Mouse (Mus musculus) E14TG2a.4 (cell line): ENCODE measurements around the gene Fbxw4.

Experiments used
- H3K27me3 ChIP-seq: 2 replicates; pipeline ENCODE4 v1.6.1; 2014; ENCODE audit warnings: low read length, control low read depth; ENCODE audit not compliant: insufficient read depth
- H3K36me3 ChIP-seq: 2 replicates; pipeline ENCODE4 v1.6.1; 2014; ENCODE audit warnings: low read length, control low read depth; ENCODE audit not compliant: insufficient read depth
- H3K4me1 ChIP-seq: replicated peaks from 2 replicates; pipeline ENCODE4 v1.6.1; 2014; ENCODE audit warnings: low read depth, low read length, control low read depth
- H3K4me3 ChIP-seq: replicated peaks from 2 replicates; pipeline ENCODE4 v1.5.1; 2014; ENCODE audit warnings: mild to moderate bottlenecking, low read length
- H3K9me3 ChIP-seq: 2 replicates; pipeline ENCODE4 v1.6.1; 2014; ENCODE audit warnings: low read length, control low read depth
- CTCF ChIP-seq: conservative IDR thresholded peaks from 2 replicates; pipeline ENCODE4 v1.5.1; 2014; ENCODE audit warnings: low read length
- NANOG ChIP-seq: IDR thresholded peaks from 2 replicates; pipeline ENCODE4 v1.6.1; 2014; ENCODE audit warnings: borderline replicate concordance, low read length, mixed read lengths
- POU5F1 ChIP-seq: IDR thresholded peaks from 2 replicates; pipeline ENCODE4 v1.6.1; 2014; ENCODE audit warnings: low read length, borderline replicate concordance

The Fbxw4 gene

GRCm38 (mm10) chr19:45615415-45616213 is 44.5 kb downstream of the Fbxw4 start:
- peaks cover 60% of the 10 kb centered on the region for H3K4me1 ChIP-seq
- H3K4me3 ChIP-seq: peak overlapping the region; percentile 35; the same call in 1 of the 2 replicates
- no peak for TF ChIP-seq POU5F1
- no peaks in the 10 kb centered on the region for H3K9me3 ChIP-seq
- H3K27me3 ChIP-seq: no peaks in the 10 kb centered on the region; the same call in 1 of the 2 replicates
- H3K36me3 ChIP-seq: no peaks in the 10 kb centered on the region

- H3K4me3 ChIP-seq: peak overlapping the region; percentile 35; the same call in 1 of the 2 replicates
- TF ChIP-seq NANOG (no peak), POU5F1 (no peak), CTCF (no peak)
- H3K27me3 ChIP-seq: no peaks in the 10 kb centered on the region; the same call in 1 of the 2 replicates
- peaks cover 60% of the 10 kb centered on the region for H3K4me1 ChIP-seq
- H3K36me3 ChIP-seq: no peaks in the 10 kb centered on the region
- no peaks in the 10 kb centered on the region for H3K9me3 ChIP-seq
Measured at GRCm38 (mm10) chr19:45614928-45615327, 45.2 kb downstream of the Fbxw4 start.

- H3K27me3 ChIP-seq: no peaks in the 10 kb centered on the region; the same call in 1 of the 2 replicates
- H3K36me3 ChIP-seq: no peaks in the 10 kb centered on the region
- H3K4me3 ChIP-seq: no peak overlapping the region
- H3K9me3 ChIP-seq: no peaks in the 10 kb centered on the region
- H3K4me1 ChIP-seq: peaks cover 60% of the 10 kb centered on the region
- TF ChIP-seq POU5F1 (no peak), CTCF (no peak), NANOG (no peak)
Measured at GRCm38 (mm10) chr19:45614375-45614774, 45.7 kb downstream of the Fbxw4 start.

GRCm38 (mm10) chr19:45610823-45611222 is 49.3 kb downstream of the Fbxw4 start:
- Histone ChIP-seq H3K27me3 (no peaks in the 10 kb centered on the region; the same call in 1 of the 2 replicates), H3K4me1 (peaks cover 49% of the 10 kb centered on the region), H3K4me3 (no peak overlapping the region), H3K36me3 (no peaks in the 10 kb centered on the region), H3K9me3 (no peaks in the 10 kb centered on the region)
- TF ChIP-seq POU5F1 (no peak), NANOG (no peak), CTCF (no peak)

- TF ChIP-seq POU5F1 (no peak), CTCF (no peak), NANOG (no peak)
- no peaks in the 10 kb centered on the region for H3K9me3 ChIP-seq
- H3K4me1 ChIP-seq: peaks cover 37% of the 10 kb centered on the region
- no peaks in the 10 kb centered on the region; the same call in 1 of the 2 replicates for H3K27me3 ChIP-seq
- no peaks in the 10 kb centered on the region for H3K36me3 ChIP-seq
- H3K4me3 ChIP-seq: no peak overlapping the region
Measured at GRCm38 (mm10) chr19:45608648-45609339, 51.3 kb downstream of the Fbxw4 start.

- TF ChIP-seq NANOG (no peak), CTCF (no peak), POU5F1 (no peak)
- H3K36me3 ChIP-seq: no peaks in the 10 kb centered on the region
Measured at GRCm38 (mm10) chr19:45607479-45607878, 52.6 kb downstream of the Fbxw4 start.

GRCm38 (mm10) chr19:45606701-45607100 is 53.4 kb downstream of the Fbxw4 start:
- H3K9me3 ChIP-seq: no peaks in the 10 kb centered on the region
- no peak for TF ChIP-seq NANOG
- TF ChIP-seq POU5F1: no peak
- TF ChIP-seq CTCF: no peak
- no peaks in the 10 kb centered on the region for H3K36me3 ChIP-seq
- H3K4me1 ChIP-seq: peaks cover 17% of the 10 kb centered on the region
- H3K27me3 ChIP-seq: no peaks in the 10 kb centered on the region; the same call in 1 of the 2 replicates
- H3K4me3 ChIP-seq: no peak overlapping the region

More at GRCm38 (mm10) chr19:45607479-45607878, 52.6 kb downstream of the Fbxw4 start:
- Histone ChIP-seq H3K27me3 (no peaks in the 10 kb centered on the region; the same call in 1 of the 2 replicates), H3K4me3 (no peak overlapping the region), H3K9me3 (no peaks in the 10 kb centered on the region), H3K4me1 (peaks cover 25% of the 10 kb centered on the region)

- Histone ChIP-seq H3K4me1 (peaks cover 11% of the 10 kb centered on the region), H3K9me3 (no peaks in the 10 kb centered on the region), H3K4me3 (no peak overlapping the region), H3K27me3 (peaks cover 9% of the 10 kb centered on the region), H3K36me3 (no peaks in the 10 kb centered on the region)
- TF ChIP-seq CTCF (no peak), NANOG (no peak), POU5F1 (no peak)
Measured at GRCm38 (mm10) chr19:45602606-45603005, 57.5 kb downstream of the Fbxw4 start.
